Mouse (Mus musculus) kidney, embryonic 16.5 days (tissue): ENCODE data around the gene St5. TPM values are rescaled to one million over a fixed set of nuclear protein-coding genes. Genes with fewer than 3 reads are reported as not detected.

ENCODE experiments used
- ATAC-seq: fragments of 200-750 bp; cut with Nextera tagmentation; 2 replicates; pipeline ENCODE4 v1.8.0; 2017; ENCODE audit warnings: moderate TSS enrichment; ENCODE audit not compliant: low FRiP score, low TSS enrichment
- H3K27ac ChIP-seq: fragments of 300-500 bp; sonication (generic); 2 replicates; pipeline ENCODE4 v1.5.1; 2014; ENCODE audit warnings: low read length
- H3K27me3 ChIP-seq: fragments of 300-500 bp; sonication (generic); 2 replicates; pipeline ENCODE4 v1.6.1; 2014; ENCODE audit warnings: low read length, control low read depth, mixed read lengths; ENCODE audit not compliant: insufficient read depth
- H3K36me3 ChIP-seq: fragments of 300-500 bp; sonication (generic); 2 replicates; pipeline ENCODE4 v1.6.1; 2014; ENCODE audit warnings: low read length, control low read depth, mixed read lengths; ENCODE audit not compliant: insufficient read depth
- H3K4me1 ChIP-seq: fragments of 300-500 bp; sonication (generic); 2 replicates; pipeline ENCODE4 v1.6.1; 2014; ENCODE audit warnings: low read length, control low read depth, mixed read lengths; ENCODE audit not compliant: insufficient read depth
- H3K4me2 ChIP-seq: fragments of 300-500 bp; sonication (generic); replicated peaks from 2 replicates; pipeline ENCODE4 v1.6.1; 2014; ENCODE audit warnings: low read depth, low read length
- H3K4me3 ChIP-seq: fragments of 300-500 bp; sonication (generic); 2 replicates; pipeline ENCODE4 v1.5.1; 2014; ENCODE audit warnings: mild to moderate bottlenecking, low read length
- H3K9ac ChIP-seq: fragments of 300-500 bp; sonication (generic); replicated peaks from 2 replicates; pipeline ENCODE4 v1.6.1; 2014; ENCODE audit warnings: low read length
- H3K9me3 ChIP-seq: fragments of 300-500 bp; sonication (generic); 2 replicates; pipeline ENCODE4 v1.6.1; 2016; ENCODE audit warnings: low read length, control low read depth
- WGBS: fragments of 180-500 bp; shearing (Covaris S2); extraction: QIAGEN DNeasy Blood & Tissue Kit; methylation state at CpG from one replicate; pipeline ENCODE4 v1.1.7; 2014; 5-methylcytosine and 5-hydroxymethylcytosine counted together
- polyA plus RNA-seq: library from polyadenylated mRNA; unstranded; fragments of >200 nt; fragmentation: Nextera tagmentation; extraction: Ambion mirVana; gene quantifications from 2 replicates; pipeline ENCODE4 v1.2.1, GENCODE M21; 2015

St5 gene
- polyA plus RNA-seq, 1 experiment from 2014 or later: 38.0 TPM

DNA sequence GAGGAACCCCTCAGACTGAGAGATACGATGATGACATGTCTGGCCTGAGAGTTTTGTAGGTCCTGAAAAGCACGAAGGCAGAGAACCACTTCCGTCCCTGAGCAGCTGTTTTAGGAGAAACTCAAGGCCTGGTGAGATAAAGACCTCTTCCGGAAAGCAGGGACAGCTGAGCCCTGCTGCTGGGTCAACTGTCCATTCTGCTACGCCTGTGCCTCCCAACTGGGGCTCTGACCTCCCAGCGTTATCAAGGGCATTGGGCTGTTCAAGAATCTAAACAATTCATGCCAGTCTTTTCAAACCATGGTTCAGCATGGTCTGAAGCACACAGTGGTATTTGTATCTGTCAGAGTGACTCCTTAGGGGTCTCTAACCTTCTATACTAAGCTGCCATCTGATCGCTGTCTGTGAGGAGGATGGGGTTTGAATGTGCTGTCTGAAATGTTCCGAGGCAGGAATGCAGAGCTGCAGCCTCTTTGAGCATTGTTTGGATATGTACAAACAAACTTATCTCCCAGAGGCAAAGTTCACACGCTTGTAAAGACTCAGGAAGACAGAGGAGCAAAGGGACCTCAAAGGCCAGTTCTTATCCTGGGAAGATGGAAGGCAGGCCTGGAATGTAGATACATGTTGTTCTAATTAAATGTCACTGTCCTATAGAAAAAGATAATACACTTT lies 74.3 kb downstream of the St5 start:
- Histone ChIP-seq H3K27ac (no peak overlapping the region; the same call in 1 of the 2 replicates), H3K27me3 (no peaks in the 10 kb centered on the region), H3K4me3 (no peak overlapping the region), H3K36me3 (no peaks in the 10 kb centered on the region), H3K9ac (no peak overlapping the region), H3K9me3 (no peaks in the 10 kb centered on the region), H3K4me2 (no peak overlapping the region), H3K4me1 (peaks cover 6% of the 10 kb centered on the region; the same call in 1 of the 2 replicates)
- WGBS: 59% methylated on average over 9 of the region's 9 CpGs
- ATAC-seq: peak; percentile 42; the same call in 1 of the 2 replicates

- no peak overlapping the region for H3K4me3 ChIP-seq
- no peak overlapping the region for H3K4me2 ChIP-seq
- no peak for ATAC-seq
- H3K27ac ChIP-seq: no peak overlapping the region
- H3K36me3 ChIP-seq: no peaks in the 10 kb centered on the region
- H3K27me3 ChIP-seq: no peaks in the 10 kb centered on the region
- WGBS: 84% methylated on average over 2 of the region's 2 CpGs
- H3K4me1 ChIP-seq: peaks cover 6% of the 10 kb centered on the region; the same call in 1 of the 2 replicates
- no peaks in the 10 kb centered on the region for H3K9me3 ChIP-seq
- no peak overlapping the region for H3K9ac ChIP-seq
Measured at GRCm38 (mm10) chr7:109627851-109628250, 75.6 kb downstream of the St5 start.

- no peak overlapping the region for H3K4me2 ChIP-seq
- H3K4me1 ChIP-seq: peaks cover 15% of the 10 kb centered on the region
- H3K9me3 ChIP-seq: no peaks in the 10 kb centered on the region
- no peaks in the 10 kb centered on the region for H3K36me3 ChIP-seq
- WGBS: 84% methylated on average over 9 of the region's 9 CpGs
- no peak for ATAC-seq
- H3K4me3 ChIP-seq: no peak overlapping the region
- no peaks in the 10 kb centered on the region for H3K27me3 ChIP-seq
- H3K9ac ChIP-seq: no peak overlapping the region
- no peak overlapping the region for H3K27ac ChIP-seq
Measured at GRCm38 (mm10) chr7:109622234-109622838, 81.1 kb downstream of the St5 start.

DNA sequence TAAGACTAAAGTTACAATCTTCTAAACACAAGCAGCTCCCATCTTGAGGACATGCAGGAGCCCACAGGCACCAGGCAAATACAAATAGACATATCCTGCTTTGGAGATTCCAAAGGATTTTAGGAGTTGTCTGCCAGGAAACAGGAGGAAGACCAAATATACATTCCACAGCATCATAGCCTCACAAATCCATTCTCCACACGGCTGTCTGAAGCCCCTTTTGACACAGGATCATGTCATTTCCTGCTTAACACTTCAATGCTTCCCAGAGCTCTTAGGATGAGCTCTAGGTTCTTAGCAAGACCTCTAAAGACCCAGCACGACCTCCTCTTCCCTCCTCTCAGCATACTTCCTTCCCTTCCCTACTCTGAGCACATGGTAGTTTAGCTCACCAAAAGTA lies 82.4 kb downstream of the St5 start:
- no peaks in the 10 kb centered on the region for H3K36me3 ChIP-seq
- no peak overlapping the region for H3K4me2 ChIP-seq
- H3K27me3 ChIP-seq: no peaks in the 10 kb centered on the region
- no peak overlapping the region for H3K4me3 ChIP-seq
- peaks cover 29% of the 10 kb centered on the region for H3K4me1 ChIP-seq
- ATAC-seq: no peak
- H3K9ac ChIP-seq: no peak overlapping the region
- no peaks in the 10 kb centered on the region for H3K9me3 ChIP-seq
- WGBS: 20% methylated on average over 2 of the region's 2 CpGs
- peak overlapping the region; percentile 55; the same call in 1 of the 2 replicates for H3K27ac ChIP-seq

- no peak overlapping the region for H3K9ac ChIP-seq
- peaks cover 36% of the 10 kb centered on the region for H3K4me1 ChIP-seq
- H3K36me3 ChIP-seq: no peaks in the 10 kb centered on the region
- ATAC-seq: no peak
- no peak overlapping the region for H3K4me2 ChIP-seq
- H3K9me3 ChIP-seq: no peaks in the 10 kb centered on the region
- no peaks in the 10 kb centered on the region for H3K27me3 ChIP-seq
- no peak overlapping the region for H3K27ac ChIP-seq
- 85% methylated on average over 3 of the region's 3 CpGs for WGBS
- H3K4me3 ChIP-seq: no peak overlapping the region
Measured at GRCm38 (mm10) chr7:109620288-109620687, 83.1 kb downstream of the St5 start.

GRCm38 (mm10) chr7:109618721-109619120 lies 84.7 kb downstream of the St5 start:
- Histone ChIP-seq H3K4me1 (peaks cover 50% of the 10 kb centered on the region), H3K36me3 (no peaks in the 10 kb centered on the region), H3K9me3 (no peaks in the 10 kb centered on the region), H3K27ac (no peak overlapping the region), H3K9ac (no peak overlapping the region), H3K27me3 (no peaks in the 10 kb centered on the region), H3K4me2 (no peak overlapping the region), H3K4me3 (no peak overlapping the region)
- no peak for ATAC-seq
- WGBS: 27% methylated on average over 6 of the region's 6 CpGs

- Histone ChIP-seq H3K9me3 (no peaks in the 10 kb centered on the region), H3K36me3 (no peaks in the 10 kb centered on the region), H3K9ac (no peak overlapping the region), H3K4me2 (no peak overlapping the region), H3K4me1 (peaks cover 53% of the 10 kb centered on the region), H3K27ac (no peak overlapping the region), H3K27me3 (no peaks in the 10 kb centered on the region), H3K4me3 (no peak overlapping the region)
- 68% methylated on average over 3 of the region's 3 CpGs for WGBS
- ATAC-seq: no peak
Measured at GRCm38 (mm10) chr7:109617838-109618237, 85.6 kb downstream of the St5 start.

GRCm38 (mm10) chr7:109616034-109616979 lies 87.1 kb downstream of the St5 start:
- Histone ChIP-seq H3K4me2 (peak overlapping the region; percentile 59), H3K27ac (peak overlapping the region; percentile 90), H3K9me3 (no peaks in the 10 kb centered on the region), H3K4me1 (peaks cover 49% of the 10 kb centered on the region), H3K36me3 (no peaks in the 10 kb centered on the region), H3K4me3 (peak overlapping the region; percentile 42), H3K9ac (peak overlapping the region; percentile 63), H3K27me3 (no peaks in the 10 kb centered on the region)
- WGBS: 4% methylated on average over 25 of the region's 25 CpGs
- ATAC-seq: peak; percentile 98

DNA sequence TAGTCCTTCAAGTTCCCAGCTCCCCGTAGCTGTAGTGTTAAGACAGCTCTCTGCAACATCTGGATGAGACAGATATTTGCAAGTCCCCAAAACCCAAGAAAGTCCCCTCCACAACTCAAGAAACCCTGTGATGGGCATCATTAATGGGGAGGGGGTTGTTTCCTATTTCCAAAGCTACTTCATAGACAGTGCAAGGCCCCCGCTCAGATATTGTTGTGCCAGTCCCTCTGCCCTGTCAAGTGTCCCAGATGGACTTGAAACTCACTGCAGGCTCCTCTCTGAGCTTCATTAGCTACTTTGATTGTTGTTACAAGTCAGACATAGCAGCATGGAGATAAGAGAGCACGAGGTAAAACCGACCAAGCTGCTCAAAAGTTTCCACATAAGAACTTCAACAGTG lies 87.8 kb downstream of the St5 start:
- Histone ChIP-seq H3K4me1 (peaks cover 42% of the 10 kb centered on the region), H3K27me3 (no peaks in the 10 kb centered on the region), H3K4me2 (peak overlapping the region; percentile 59), H3K4me3 (peak overlapping the region; percentile 42), H3K36me3 (no peaks in the 10 kb centered on the region), H3K9me3 (no peaks in the 10 kb centered on the region), H3K27ac (peak overlapping the region; percentile 90), H3K9ac (peak overlapping the region; percentile 63)
- WGBS: 48% methylated on average over 4 of the region's 4 CpGs
- no peak for ATAC-seq
